Mouse (Mus musculus) urinary bladder, postnatal 10 days (tissue): ENCODE results near the gene Rcn3.

Experiments
- DNase-seq: peaks from one replicate; pipeline ENCODE4 v3.0.0; 2022; ENCODE audit warnings: low spot score

Rcn3 gene

DNA sequence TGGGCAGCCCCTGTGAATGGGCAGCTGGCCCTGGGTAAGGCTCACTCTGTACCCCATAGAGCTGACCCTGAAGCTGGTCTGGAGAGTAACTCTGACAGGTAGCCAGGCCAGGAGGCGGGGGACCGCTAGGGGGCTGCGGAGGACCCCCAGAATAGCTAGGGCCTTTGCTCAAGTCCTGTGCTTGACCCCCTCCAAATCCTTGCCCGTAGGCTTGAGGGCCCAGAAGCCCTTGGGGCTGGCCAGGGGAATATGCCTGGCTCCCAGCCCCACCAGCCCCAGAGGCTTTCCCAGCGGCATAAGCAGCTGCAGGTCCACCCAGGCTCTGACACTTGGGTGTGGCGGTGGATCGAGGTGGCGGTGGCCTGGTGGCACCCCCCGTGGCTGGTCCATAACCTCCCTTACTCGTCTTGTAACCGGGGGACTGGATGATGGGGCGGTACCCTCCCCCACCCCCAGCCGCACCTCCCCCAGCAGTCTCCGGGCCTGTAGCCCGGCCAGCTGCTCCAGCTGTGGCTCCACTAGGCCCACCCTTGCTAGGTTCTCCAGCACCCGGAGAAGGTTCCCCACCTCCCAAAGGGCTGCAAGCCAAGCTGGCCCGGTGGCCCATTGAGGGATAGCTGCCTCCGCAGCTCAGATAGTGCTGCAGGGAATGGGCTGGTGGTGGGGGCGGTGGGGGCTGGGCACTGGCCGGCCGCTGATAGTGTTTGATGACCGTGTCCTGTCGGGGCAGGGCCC is 42.9 kb downstream of the Rcn3 start:
- DNase-seq: no peak

DNA sequence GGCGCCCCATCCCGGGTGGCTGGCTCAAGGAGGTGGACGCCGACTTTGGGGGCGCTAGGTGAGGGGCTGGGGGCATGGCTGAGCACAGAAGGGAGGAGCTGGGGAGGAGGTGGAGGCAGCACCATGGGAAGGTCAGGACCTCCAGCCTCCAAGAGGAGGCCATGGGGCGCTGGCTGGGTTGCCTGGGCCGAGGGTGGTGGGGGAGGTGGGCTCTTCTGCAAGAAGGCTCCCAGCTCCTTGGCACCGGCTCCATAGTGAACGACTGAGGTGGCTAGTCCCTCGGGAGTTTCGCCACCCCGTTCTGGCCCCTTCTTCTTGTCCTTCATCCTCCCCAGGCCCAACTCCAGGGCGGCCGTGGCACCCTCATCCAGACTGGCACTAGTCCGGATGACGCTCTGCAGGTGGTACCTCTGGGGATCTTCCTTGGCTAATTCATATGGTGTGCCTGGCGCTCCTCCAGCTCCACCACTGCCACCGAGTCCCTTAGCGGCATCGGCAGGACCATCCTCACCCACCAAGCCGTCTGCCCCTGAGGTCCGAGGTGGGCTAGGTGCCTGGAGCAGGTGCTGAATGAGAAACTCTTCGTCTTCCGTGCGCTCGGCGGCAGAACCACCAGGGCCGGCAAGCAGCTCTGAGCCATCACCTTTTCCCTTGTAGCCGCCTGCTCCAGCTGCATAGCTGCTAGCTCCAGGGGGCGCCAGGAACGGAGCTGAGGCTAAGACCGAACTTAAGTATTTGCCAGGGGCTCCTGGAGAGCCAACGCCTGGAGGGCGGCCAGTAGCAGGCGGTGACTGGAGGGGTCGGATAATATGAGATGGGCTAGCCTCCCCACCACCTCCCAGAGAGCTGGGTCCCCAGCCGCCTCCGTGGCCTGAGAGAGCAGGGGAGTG is 43.8 kb downstream of the Rcn3 start:
- no peak for DNase-seq

DNA sequence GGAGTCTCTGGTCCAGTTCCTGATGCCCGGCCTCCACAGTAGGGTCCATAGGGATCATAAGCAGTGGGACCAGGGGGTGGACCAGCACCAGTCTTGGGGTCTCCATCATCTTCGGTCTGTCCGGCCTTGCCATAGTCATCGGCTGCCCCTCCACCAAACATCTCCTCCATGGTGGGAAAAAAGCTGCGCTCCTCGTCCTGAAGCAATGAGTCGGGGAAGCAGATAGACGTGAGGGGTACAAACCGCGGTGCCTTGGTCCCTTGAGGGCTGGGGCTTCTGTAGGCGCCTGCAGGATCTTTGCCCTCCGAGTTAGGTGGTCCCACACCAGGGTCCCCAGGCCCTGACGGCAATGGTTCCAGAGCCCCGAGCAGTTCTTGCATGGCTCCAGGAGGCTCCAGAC is 44.5 kb downstream of the Rcn3 start:
- no peak for DNase-seq

DNA sequence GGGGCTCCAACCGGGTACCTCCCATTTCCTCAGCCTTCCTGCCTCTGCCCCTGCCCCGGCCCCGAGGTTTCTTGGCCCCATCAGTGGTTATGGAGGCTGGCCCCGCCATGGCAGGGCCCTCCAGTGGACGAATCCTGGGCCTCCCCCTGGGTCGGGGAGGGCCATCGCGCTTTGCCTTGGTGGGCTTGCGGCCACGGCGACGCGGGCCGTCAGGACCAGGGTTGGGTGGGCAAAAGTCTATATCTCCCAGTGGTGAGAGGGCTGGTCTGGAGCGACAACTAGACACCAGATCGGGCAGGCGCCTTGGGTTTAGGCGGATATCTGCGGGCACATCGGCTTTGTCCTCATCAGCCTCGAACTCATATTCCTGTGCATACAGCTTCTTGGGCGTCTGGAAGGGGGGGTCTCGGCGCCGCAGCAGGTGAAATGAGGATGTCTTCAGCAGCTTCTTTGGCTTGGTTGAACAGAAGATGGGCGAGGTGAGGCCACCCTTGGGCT is 45.1 kb downstream of the Rcn3 start:
- no peak for DNase-seq

DNA sequence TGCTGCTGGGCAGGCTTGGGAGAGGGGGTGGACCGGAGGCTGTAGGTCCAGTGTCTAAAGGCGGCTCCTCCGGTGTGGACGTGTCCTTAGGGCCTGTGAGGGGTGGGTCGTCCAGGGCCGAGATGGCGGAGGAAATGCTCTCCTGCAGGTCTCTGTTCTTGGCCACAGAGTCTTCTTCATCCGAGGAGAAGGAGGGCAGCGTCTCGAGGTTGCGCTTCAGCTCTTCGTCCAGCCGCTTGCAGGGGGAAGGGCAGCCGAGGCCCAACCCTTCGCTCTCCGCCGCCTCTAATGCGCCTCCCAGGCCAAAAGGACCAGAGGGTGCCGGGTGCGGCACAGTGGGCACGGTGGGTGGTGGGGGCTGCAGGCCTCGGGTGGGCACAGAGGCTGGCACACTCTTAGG is 46.3 kb downstream of the Rcn3 start:
- DNase-seq: no peak

DNA sequence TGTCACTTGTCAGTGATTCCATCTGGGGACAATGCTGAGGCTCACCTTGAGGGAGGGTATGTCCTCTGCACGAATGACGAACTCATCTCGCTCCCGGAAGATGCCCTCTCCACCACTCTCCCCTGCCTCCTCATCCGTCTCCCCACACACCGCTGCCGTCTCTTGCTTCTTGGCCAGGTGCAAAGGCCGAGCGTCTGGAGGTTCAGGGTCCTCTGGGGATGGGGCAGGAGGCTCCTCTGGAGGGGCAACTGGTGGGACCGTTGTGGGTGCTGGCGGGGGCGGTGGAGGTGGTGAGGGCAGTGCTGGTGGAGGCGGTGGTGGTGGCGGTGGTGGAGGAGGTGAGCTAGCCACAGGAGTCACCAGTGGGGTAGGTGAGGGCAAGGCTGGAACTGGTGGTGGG is 48.7 kb downstream of the Rcn3 start:
- DNase-seq: no peak

DNA sequence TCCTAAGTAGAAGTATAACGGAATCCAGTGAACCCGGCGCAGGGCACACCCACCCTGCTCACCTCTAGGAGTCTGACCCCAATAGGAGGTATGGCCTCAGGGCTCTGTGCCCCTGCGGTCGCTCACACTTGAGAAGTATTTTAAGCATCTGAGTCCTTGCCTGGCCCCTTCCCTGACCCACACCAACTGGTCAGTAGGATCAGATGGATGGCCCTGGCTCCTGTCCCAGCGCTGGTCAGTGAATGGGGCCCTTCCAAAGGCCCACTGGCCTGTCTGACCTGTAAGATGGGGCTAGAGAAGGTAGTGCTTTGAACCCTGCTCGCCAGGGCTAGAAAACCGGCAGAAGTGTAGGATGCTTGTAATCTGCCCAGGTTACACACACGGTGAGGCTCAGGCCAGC is 51.2 kb downstream of the Rcn3 start:
- DNase-seq: no peak

DNA sequence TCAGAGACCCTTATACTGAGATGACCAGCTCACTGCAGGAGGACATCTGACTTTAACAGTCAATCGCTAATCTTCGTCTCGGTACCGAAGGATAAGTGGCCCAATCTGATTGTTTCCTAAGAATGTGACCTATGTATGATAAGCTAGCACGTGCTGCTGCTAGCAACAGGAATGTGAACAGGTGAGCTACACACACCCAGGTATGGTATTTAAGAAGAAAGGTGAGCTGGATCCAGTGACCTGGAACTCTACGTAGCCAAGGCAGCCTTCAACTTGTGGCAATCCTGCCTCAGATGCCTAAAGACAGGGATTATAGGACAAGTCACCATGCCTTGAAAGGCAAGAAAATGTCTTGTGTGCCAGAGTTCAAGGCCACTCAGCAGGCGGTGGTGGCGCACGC is 53.6 kb downstream of the Rcn3 start:
- no peak for DNase-seq

DNA sequence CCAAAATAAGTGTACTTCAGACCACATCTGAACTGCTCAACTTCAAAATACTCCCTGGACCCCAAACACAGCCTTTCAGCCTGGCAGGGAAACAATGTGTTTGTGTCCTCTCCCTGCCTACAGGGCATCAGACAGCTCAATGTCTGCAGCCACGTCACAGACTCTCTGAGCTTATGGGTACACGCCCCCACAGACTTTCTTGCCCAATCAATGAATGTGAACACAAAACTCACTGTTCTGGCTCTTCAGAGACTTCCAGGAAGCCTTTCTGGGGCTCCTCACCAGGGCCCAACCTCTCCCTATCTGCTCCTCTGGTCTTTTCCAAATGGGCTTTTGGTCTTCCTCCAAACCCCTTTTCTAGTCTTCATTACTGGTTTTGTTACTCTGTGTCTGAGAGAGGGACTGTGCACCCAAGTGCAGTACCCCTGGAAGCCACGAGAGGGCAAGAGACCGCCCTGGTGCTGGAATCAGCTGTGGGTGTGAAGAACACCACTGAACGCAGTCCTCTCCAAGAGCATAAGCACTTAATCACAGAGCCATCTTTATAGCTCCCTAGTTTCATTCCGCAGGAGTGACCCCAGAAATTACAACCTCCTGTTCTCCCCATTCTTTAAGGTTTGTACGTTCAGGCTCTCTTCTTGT is 54.2 kb downstream of the Rcn3 start:
- no peak for DNase-seq

DNA sequence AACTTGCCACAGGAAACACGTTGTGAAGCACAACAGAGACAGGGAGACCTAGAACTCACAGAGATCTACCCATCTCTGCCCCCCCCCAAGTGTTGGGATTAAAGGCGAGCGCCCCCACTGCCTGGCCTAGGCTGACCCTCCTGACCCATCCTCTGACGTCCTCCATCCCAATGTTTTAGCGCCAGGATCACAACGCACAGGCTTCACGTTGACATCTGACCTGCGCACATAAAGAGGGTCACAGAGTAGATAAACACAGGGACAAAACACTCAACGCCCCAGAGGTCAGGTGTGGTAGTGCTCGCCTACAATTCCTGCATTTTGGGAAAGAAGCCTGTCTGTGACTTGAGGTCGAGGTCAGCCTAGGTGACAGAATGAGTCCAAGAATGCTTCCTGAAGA is 55.3 kb downstream of the Rcn3 start:
- DNase-seq: no peak

DNA sequence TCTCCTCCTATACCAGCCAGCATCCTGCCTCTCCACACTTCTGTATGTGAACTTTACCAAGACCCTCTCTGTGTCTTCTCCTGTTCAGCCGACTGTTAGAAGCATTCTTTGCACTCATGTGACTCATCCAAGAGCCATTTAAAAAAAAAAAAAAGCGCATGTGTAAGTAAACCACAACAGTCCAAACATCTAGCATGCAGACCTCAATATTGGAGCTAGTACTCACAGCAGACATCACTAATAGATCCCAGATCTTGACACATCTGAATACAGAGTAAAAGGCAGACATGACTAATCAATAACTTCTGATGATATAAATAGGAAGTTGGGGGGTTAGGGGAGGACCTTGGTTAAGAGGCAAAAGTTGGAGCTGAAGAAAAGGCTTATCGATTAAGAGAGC is 56.4 kb downstream of the Rcn3 start:
- DNase-seq: no peak

DNA sequence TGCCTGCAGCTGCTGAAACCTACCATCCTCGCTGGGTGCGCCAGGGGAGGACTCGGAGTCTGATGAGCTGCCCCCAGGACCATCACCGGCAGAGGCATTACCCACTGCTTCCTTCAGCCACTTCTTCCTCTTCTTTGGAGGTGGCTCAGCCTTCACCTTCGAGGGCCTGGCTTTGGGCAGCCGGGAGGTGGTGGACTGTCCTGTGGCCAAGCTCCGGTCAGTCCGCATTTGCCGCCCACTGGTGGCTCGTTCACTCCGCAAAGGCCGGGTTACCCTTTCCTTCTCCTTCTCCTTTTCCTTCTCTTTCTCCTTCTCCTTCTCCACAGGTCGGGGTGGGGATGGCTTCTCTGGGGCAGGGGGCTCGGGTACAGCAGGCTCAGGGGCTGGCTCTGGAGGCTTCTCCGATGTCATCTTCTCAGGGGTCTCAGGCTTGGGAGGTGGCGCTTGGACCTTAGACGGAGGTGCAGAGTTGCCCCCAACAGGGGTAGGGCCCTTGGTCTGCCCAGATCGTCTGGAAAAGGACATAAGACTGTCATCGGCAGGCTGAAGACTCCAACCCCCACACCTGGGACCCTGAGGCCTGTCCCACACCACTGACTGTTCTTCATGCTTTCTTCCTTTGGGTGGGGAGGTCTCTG is 58.2 kb downstream of the Rcn3 start:
- DNase-seq: no peak
